Mouse (Mus musculus) MEL (cell line): ENCODE results near the gene Spata31d1d. TPM values are rescaled to one million over a fixed set of nuclear protein-coding genes. Genes with fewer than 3 reads are reported as not detected.
A peak's percentile ranks its signal among the peaks of the same experiment; 100 is the strongest.

Source experiments
- DNase-seq: peaks from one replicate; pipeline ENCODE4 v3.0.0; 2011; ENCODE audit warnings: low read depth, low spot score
- H3K27ac ChIP-seq: 2 replicates; pipeline ENCODE4 v1.5.1; 2012; ENCODE audit warnings: low read depth, mild to moderate bottlenecking, control low read depth, low read length, moderate library complexity; ENCODE audit not compliant: control insufficient read depth
- H3K27me3 ChIP-seq, 2 experiments: fragments of 150-350 bp in 1 of 2; sonication (generic) in 1 of 2; 2 replicates each; pipeline ENCODE4 v1.6.1; 2012; ENCODE audit warnings: low read length in 2 of 2, mild to moderate bottlenecking in 2 of 2, improper control_type of control experiment in 1 of 2, moderate library complexity in 1 of 2; ENCODE audit not compliant: insufficient read depth in 2 of 2, control insufficient read depth in 1 of 2
- H3K36me3 ChIP-seq, 2 experiments: 2 replicates each; pipeline ENCODE4 v1.6.1; 2012 to 2014; ENCODE audit warnings: low read length in 2 of 2, improper control_type of control experiment in 1 of 2, inconsistent platforms in 1 of 2, mild to moderate bottlenecking in 1 of 2; ENCODE audit not compliant: insufficient read depth in 2 of 2, control insufficient read depth in 1 of 2
- H3K4me1 ChIP-seq, 2 experiments: fragments of 150-350 bp in 1 of 2; sonication (generic) in 1 of 2; 2 replicates each; pipeline ENCODE4 v1.6.1; 2012; ENCODE audit warnings: low read length in 2 of 2, improper control_type of control experiment in 1 of 2, mild to moderate bottlenecking in 1 of 2; ENCODE audit not compliant: insufficient read depth in 2 of 2, control insufficient read depth in 1 of 2
- H3K4me3 ChIP-seq, 2 experiments: fragments of 150-350 bp in 1 of 2; sonication (generic) in 1 of 2; 2 replicates each; pipeline ENCODE4 v1.5.1; 2012; ENCODE audit warnings: low read depth in 2 of 2, low read length in 2 of 2, mild to moderate bottlenecking in 2 of 2, moderate library complexity in 2 of 2, control low read depth in 1 of 2, improper control_type of control experiment in 1 of 2; ENCODE audit not compliant: control insufficient read depth in 1 of 2, insufficient read depth in 1 of 2
- H3K79me2 ChIP-seq: 2 replicates; pipeline ENCODE4 v1.6.1; 2012; ENCODE audit warnings: mild to moderate bottlenecking, low read length, moderate library complexity; ENCODE audit not compliant: control insufficient read depth, poor library complexity, insufficient read depth
- H3K9ac ChIP-seq: 2 replicates; pipeline ENCODE4 v1.6.1; 2012; ENCODE audit warnings: low read depth, mild to moderate bottlenecking, control low read depth, low read length, moderate library complexity; ENCODE audit not compliant: control insufficient read depth, poor library complexity, severe bottlenecking
- H3K9me3 ChIP-seq: fragments of 150-350 bp; sonication (generic); replicated peaks from 2 replicates; pipeline ENCODE4 v1.6.1; 2012; ENCODE audit warnings: mild to moderate bottlenecking, low read length, improper control_type of control experiment, moderate library complexity; ENCODE audit not compliant: insufficient read depth
- BHLHE40 ChIP-seq: IDR thresholded peaks from 2 replicates; pipeline ENCODE4 v1.6.1; 2012; ENCODE audit warnings: low read depth, mild to moderate bottlenecking, inconsistent platforms, low read length, improper control_type of control experiment, borderline replicate concordance
- CHD1 ChIP-seq: IDR thresholded peaks from 2 replicates; pipeline ENCODE4 v1.6.1; 2012; ENCODE audit warnings: low read depth, mild to moderate bottlenecking, inconsistent platforms, low read length, improper control_type of control experiment
- CHD2 ChIP-seq: IDR thresholded peaks from 2 replicates; pipeline ENCODE4 v1.6.1; 2011; ENCODE audit warnings: low read length, improper control_type of control experiment
- CTCF ChIP-seq, 3 experiments: IDR thresholded peaks in 2 of 3; conservative IDR thresholded peaks in 1 of 3; 2 replicates each; pipeline ENCODE4 v1.5.1; 2011 to 2012; ENCODE audit warnings: low read length in 3 of 3, low read depth in 2 of 3, mild to moderate bottlenecking in 2 of 3, improper control_type of control experiment in 1 of 3, inconsistent platforms in 1 of 3, mixed read lengths in 1 of 3, moderate library complexity in 1 of 3; ENCODE audit not compliant: control insufficient read depth in 1 of 3, insufficient read depth in 1 of 3, poor library complexity in 1 of 3, severe bottlenecking in 1 of 3
- E2F4 ChIP-seq: IDR thresholded peaks from 2 replicates; pipeline ENCODE4 v1.6.1; 2011; ENCODE audit warnings: low read depth, low read length, improper control_type of control experiment, borderline replicate concordance
- ELF1 ChIP-seq: IDR thresholded peaks from 2 replicates; pipeline ENCODE4 v1.6.1; 2014; ENCODE audit warnings: low read depth, mild to moderate bottlenecking, inconsistent platforms, low read length, improper control_type of control experiment, moderate library complexity
- EP300 ChIP-seq, 2 experiments: IDR thresholded peaks; 2 replicates each; pipeline ENCODE4 v1.6.1; 2011; ENCODE audit warnings: improper control_type of control experiment in 2 of 2, low read length in 2 of 2, low read depth in 1 of 2, mild to moderate bottlenecking in 1 of 2
- ETS1 ChIP-seq: IDR thresholded peaks from 2 replicates; pipeline ENCODE4 v1.6.1; 2012; ENCODE audit warnings: low read depth, mild to moderate bottlenecking, inconsistent platforms, low read length, improper control_type of control experiment, moderate library complexity
- GATA1 ChIP-seq: IDR thresholded peaks from 2 replicates; pipeline ENCODE4 v1.6.1; 2011; ENCODE audit warnings: low read depth, low read length, improper control_type of control experiment
- HCFC1 ChIP-seq: IDR thresholded peaks from 2 replicates; pipeline ENCODE4 v1.6.1; 2012; ENCODE audit warnings: low read depth, mild to moderate bottlenecking, inconsistent platforms, low read length, improper control_type of control experiment, moderate library complexity
- JUND ChIP-seq: IDR thresholded peaks from 2 replicates; pipeline ENCODE4 v1.6.1; 2011; ENCODE audit warnings: low read depth, mild to moderate bottlenecking, improper control_type of control experiment, low read length
- KAT2A ChIP-seq: conservative IDR thresholded peaks from 2 replicates; pipeline ENCODE4 v1.6.1; 2012; ENCODE audit warnings: low read depth, low read length, improper control_type of control experiment, inconsistent platforms
- MAX ChIP-seq: IDR thresholded peaks from 2 replicates; pipeline ENCODE4 v1.6.1; 2011; ENCODE audit warnings: low read length, improper control_type of control experiment
- MAZ ChIP-seq: IDR thresholded peaks from 2 replicates; pipeline ENCODE4 v1.6.1; 2012; ENCODE audit warnings: low read depth, mild to moderate bottlenecking, inconsistent platforms, low read length, improper control_type of control experiment
- MEF2A ChIP-seq: IDR thresholded peaks from 2 replicates; pipeline ENCODE4 v1.6.1; 2014; ENCODE audit warnings: low read depth, mild to moderate bottlenecking, inconsistent platforms, low read length, improper control_type of control experiment; ENCODE audit not compliant: poor library complexity, insufficient replicate concordance, severe bottlenecking; ENCODE audit errors: extremely low read depth
- MXI1 ChIP-seq: IDR thresholded peaks from 2 replicates; pipeline ENCODE4 v1.6.1; 2011; ENCODE audit warnings: mild to moderate bottlenecking, low read depth, low read length, improper control_type of control experiment
- MYB ChIP-seq: IDR thresholded peaks from 2 replicates; pipeline ENCODE4 v1.6.1; 2011; ENCODE audit warnings: mild to moderate bottlenecking, low read depth, low read length, improper control_type of control experiment
- MYC ChIP-seq: IDR thresholded peaks from 2 replicates; pipeline ENCODE4 v1.6.1; 2011; ENCODE audit warnings: low read depth, mild to moderate bottlenecking, low read length, improper control_type of control experiment, moderate library complexity
- NELFE ChIP-seq: IDR thresholded peaks from 2 replicates; pipeline ENCODE4 v1.6.1; 2011; ENCODE audit warnings: low read depth, low read length, improper control_type of control experiment
- NRF1 ChIP-seq: IDR thresholded peaks from 2 replicates; pipeline ENCODE4 v1.6.1; 2014; ENCODE audit warnings: low read depth, mild to moderate bottlenecking, inconsistent platforms, low read length, improper control_type of control experiment, moderate library complexity; ENCODE audit not compliant: poor library complexity, insufficient read depth, severe bottlenecking
- POLR2A ChIP-seq, 2 experiments: IDR thresholded peaks; 2 replicates each; pipeline ENCODE4 v1.6.1; 2011 to 2012; ENCODE audit warnings: low read length in 2 of 2, mild to moderate bottlenecking in 2 of 2, control low read depth in 1 of 2, improper control_type of control experiment in 1 of 2, low read depth in 1 of 2, moderate library complexity in 1 of 2; ENCODE audit not compliant: control insufficient read depth in 1 of 2, insufficient read depth in 1 of 2, poor library complexity in 1 of 2
- POLR2AphosphoS2 ChIP-seq: IDR thresholded peaks from 2 replicates; pipeline ENCODE4 v1.6.1; 2011; ENCODE audit warnings: low read length, improper control_type of control experiment
- POLR2AphosphoS5 ChIP-seq: IDR thresholded peaks from 2 replicates; pipeline ENCODE4 v1.6.1; 2012; ENCODE audit warnings: low read depth, borderline replicate concordance, mild to moderate bottlenecking, inconsistent platforms, low read length, moderate library complexity, mixed read lengths
- RAD21 ChIP-seq: IDR thresholded peaks from 2 replicates; pipeline ENCODE4 v1.6.1; 2011; ENCODE audit warnings: mild to moderate bottlenecking, low read depth, low read length, improper control_type of control experiment
- RCOR1 ChIP-seq: IDR thresholded peaks from 2 replicates; pipeline ENCODE4 v1.6.1; 2012; ENCODE audit warnings: low read depth, mild to moderate bottlenecking, inconsistent platforms, low read length, improper control_type of control experiment
- SMC3 ChIP-seq: IDR thresholded peaks from 2 replicates; pipeline ENCODE4 v1.6.1; 2011; ENCODE audit warnings: low read depth, low read length, improper control_type of control experiment
- TAL1 ChIP-seq: IDR thresholded peaks from 2 replicates; pipeline ENCODE4 v1.6.1; 2012; ENCODE audit warnings: mild to moderate bottlenecking, inconsistent platforms, low read length, moderate library complexity, mixed read lengths
- TBP ChIP-seq: IDR thresholded peaks from 2 replicates; pipeline ENCODE4 v1.8.0; 2011; ENCODE audit warnings: low read depth, low read length, improper control_type of control experiment
- UBTF ChIP-seq: IDR thresholded peaks from 2 replicates; pipeline ENCODE4 v1.6.1; 2012; ENCODE audit warnings: low read depth, mild to moderate bottlenecking, inconsistent platforms, low read length, improper control_type of control experiment, moderate library complexity, borderline replicate concordance; ENCODE audit not compliant: insufficient read depth
- USF1 ChIP-seq: IDR thresholded peaks from 2 replicates; pipeline ENCODE4 v1.6.1; 2014; ENCODE audit warnings: low read depth, mild to moderate bottlenecking, inconsistent platforms, low read length, improper control_type of control experiment, moderate library complexity
- USF2 ChIP-seq, 2 experiments: IDR thresholded peaks; 2 replicates each; pipeline ENCODE4 v1.6.1; 2011 to 2012; ENCODE audit warnings: improper control_type of control experiment in 2 of 2, low read length in 2 of 2, borderline replicate concordance in 1 of 2, inconsistent platforms in 1 of 2, low read depth in 1 of 2, mild to moderate bottlenecking in 1 of 2; ENCODE audit not compliant: insufficient read depth in 1 of 2
- ZC3H11A ChIP-seq: IDR thresholded peaks from 2 replicates; pipeline ENCODE4 v1.6.1; 2012; ENCODE audit warnings: low read depth, mild to moderate bottlenecking, inconsistent platforms, low read length, improper control_type of control experiment
- ZKSCAN1 ChIP-seq: IDR thresholded peaks from 2 replicates; pipeline ENCODE4 v1.6.1; 2012; ENCODE audit warnings: low read depth, mild to moderate bottlenecking, inconsistent platforms, low read length, improper control_type of control experiment, moderate library complexity
- ZMIZ1 ChIP-seq: IDR thresholded peaks from 2 replicates; pipeline ENCODE4 v1.6.1; 2012; ENCODE audit warnings: low read depth, mild to moderate bottlenecking, inconsistent platforms, low read length, improper control_type of control experiment, moderate library complexity
- ZNF384 ChIP-seq: IDR thresholded peaks from 2 replicates; pipeline ENCODE4 v1.6.1; 2012; ENCODE audit warnings: low read depth, mild to moderate bottlenecking, inconsistent platforms, low read length, improper control_type of control experiment
- polyA plus RNA-seq, 2 experiments: library from polyadenylated mRNA; stranded (reverse) in 1 of 2; unstranded in 1 of 2; fragments of >175 nt in 1 of 2; fragments of >200 nt in 1 of 2; gene quantifications; 2 replicates each; pipeline versions ENCODE4 v1.2.1 to v1.2.4; 2012; ENCODE audit warnings: low replicate concordance in 2 of 2, low read depth in 1 of 2; ENCODE audit not compliant: insufficient read length in 2 of 2, insufficient read depth in 1 of 2, missing spikeins in 1 of 2
- total RNA-seq: library from RNA; depleted of rRNA; stranded (reverse); fragments of 300-350 nt; gene quantifications from 2 replicates; pipeline ENCODE4 v1.2.3, GENCODE M21; 2012

Gene Spata31d1d
- total and polyA plus RNA-seq, 3 experiments: not detected

- H3K36me3 ChIP-seq: peaks cover 0 to 22% of the 10 kb centered on the region in 2 experiments; a peak in 2 of 4 replicates
- H3K27me3 ChIP-seq: no peaks in the 10 kb centered on the region
- H3K4me1 ChIP-seq: peaks cover 12 to 35% of the 10 kb centered on the region in 2 experiments
- no peak overlapping the region for H3K9ac ChIP-seq
- no peak overlapping the region; a peak in 1 of 4 replicates for H3K4me3 ChIP-seq
- H3K79me2 ChIP-seq: peaks cover 20% of the 10 kb centered on the region
- peak overlapping the region; percentile 54 for H3K27ac ChIP-seq
- DNase-seq: peak; percentile 82
- H3K9me3 ChIP-seq: no peaks in the 10 kb centered on the region
- TF ChIP-seq SMC3 (no peak), HCFC1 (peak; percentile 47; the same call in 1 of the 2 replicates), MYC (0 out of 2 replicates have a peak, but pooled peaks have one; percentile 18), USF2 (IDR thresholded peaks at IDR 0.05; ENCODE audit: borderline replicate concordance in 1 of 2, insufficient read depth in 1 of 2, low read depth in 1 of 2, low read length in 2 of 2) (no peak), ZC3H11A (no peak), ZKSCAN1 (0 out of 2 replicates have a peak, but pooled peaks have one; percentile 25), MXI1 (0 out of 2 replicates have a peak, but pooled peaks have one; percentile 23), NRF1 (no peak), ETS1 (peak; percentile 44), POLR2A (IDR thresholded peaks at IDR 0.05; ENCODE audit: control insufficient read depth in 1 of 2, insufficient read depth in 1 of 2, low read depth in 1 of 2, low read length in 2 of 2, poor library complexity in 1 of 2) (no peak), POLR2AphosphoS2 (no peak), NELFE (no peak), MAX (peak; percentile 36; the same call in 1 of the 2 replicates), ZNF384 (peak; percentile 96), JUND (no peak), BHLHE40 (no peak), CTCF (IDR thresholded peaks at IDR 0.05 in 2 of 3, conservative IDR thresholded peaks at IDR 0.05 in 1 of 3; ENCODE audit: control insufficient read depth in 1 of 3, insufficient read depth in 1 of 3, low read depth in 2 of 3, low read length in 3 of 3, poor library complexity in 1 of 3, severe bottlenecking in 1 of 3) (no peak), TBP (no peak), MAZ (no peak), RCOR1 (peak; percentile 18; the same call in 1 of the 2 replicates), MYB (no peak), POLR2AphosphoS5 (no peak), CHD2 (no peak), CHD1 (no peak), KAT2A (no peak), EP300 (IDR thresholded peaks at IDR 0.05; ENCODE audit: low read depth in 1 of 2, low read length in 2 of 2) (peak; percentile 16 to 26; a peak in 2 of 4 replicates), ZMIZ1 (no peak), MEF2A (peak; percentile 34; the same call in 1 of the 2 replicates), USF1 (no peak), ELF1 (0 out of 2 replicates have a peak, but pooled peaks have one; percentile 40), UBTF (no peak), TAL1 (no peak), E2F4 (no peak), GATA1 (no peak), RAD21 (no peak)
Observed at GRCm38 (mm10) chr13:59676316-59677229, 55.0 kb downstream of the Spata31d1d start.
